Mouse (Mus musculus) midbrain, embryonic 13.5 days (tissue): ENCODE measurements at regions not wholly inside any gene's neighbourhood (a gene's known extent, or its start where the extent isn't known, plus 50 kb on each side); places are given as distances from the start of the nearest gene placed in this dataset.

Experiments
- ATAC-seq: fragments of 200-750 bp; cut with Nextera tagmentation; 2 replicates; pipeline ENCODE4 v1.8.0; 2017; ENCODE audit warnings: mild to moderate bottlenecking, moderate TSS enrichment, moderate library complexity
- H3K27ac ChIP-seq: fragments of 300-500 bp; sonication (generic); 2 replicates; pipeline ENCODE4 v1.5.1; 2015; ENCODE audit warnings: inconsistent platforms, mild to moderate bottlenecking, moderate library complexity
- H3K27me3 ChIP-seq: fragments of 300-500 bp; sonication (generic); 2 replicates; pipeline ENCODE4 v1.6.1; 2015; ENCODE audit warnings: mild to moderate bottlenecking, inconsistent platforms
- H3K36me3 ChIP-seq: fragments of 300-500 bp; sonication (generic); 2 replicates; pipeline ENCODE4 v1.6.1; 2015; ENCODE audit warnings: mild to moderate bottlenecking, inconsistent platforms
- H3K4me1 ChIP-seq: fragments of 300-500 bp; sonication (generic); replicated peaks from 2 replicates; pipeline ENCODE4 v1.6.1; 2015; ENCODE audit warnings: inconsistent platforms
- H3K4me2 ChIP-seq: fragments of 300-500 bp; sonication (generic); replicated peaks from 2 replicates; pipeline ENCODE4 v1.6.1; 2015; ENCODE audit warnings: moderate library complexity, mild to moderate bottlenecking, inconsistent platforms
- H3K4me3 ChIP-seq: fragments of 300-500 bp; sonication (generic); replicated peaks from 2 replicates; pipeline ENCODE4 v1.5.1; 2015; ENCODE audit warnings: mild to moderate bottlenecking, inconsistent platforms
- H3K9ac ChIP-seq: fragments of 300-500 bp; sonication (generic); replicated peaks from 2 replicates; pipeline ENCODE4 v1.6.1; 2015; ENCODE audit warnings: mild to moderate bottlenecking, inconsistent platforms
- H3K9me3 ChIP-seq: fragments of 300-500 bp; sonication (generic); 2 replicates; pipeline ENCODE4 v1.6.1; 2016; ENCODE audit warnings: mild to moderate bottlenecking, inconsistent platforms
- WGBS: fragments of 180-500 bp; shearing (Covaris S2); methylation state at CpG from one replicate; pipeline ENCODE4 v1.1.7; 2015; 5-methylcytosine and 5-hydroxymethylcytosine counted together

GRCm38 (mm10) chrX:85329474-85330225 is 80.2 kb downstream of the Fthl17a start:
- 79% methylated on average over 6 of the region's 6 CpGs for WGBS
- Histone ChIP-seq H3K27ac (no peak overlapping the region), H3K4me3 (no peak overlapping the region), H3K9ac (no peak overlapping the region), H3K27me3 (no peaks in the 10 kb centered on the region), H3K4me2 (no peak overlapping the region), H3K9me3 (0 out of 2 replicates have a peak, but pooled peaks cover 2% of the 10 kb centered on the region), H3K36me3 (no peaks in the 10 kb centered on the region), H3K4me1 (no peaks in the 10 kb centered on the region)
- no peak for ATAC-seq

DNA sequence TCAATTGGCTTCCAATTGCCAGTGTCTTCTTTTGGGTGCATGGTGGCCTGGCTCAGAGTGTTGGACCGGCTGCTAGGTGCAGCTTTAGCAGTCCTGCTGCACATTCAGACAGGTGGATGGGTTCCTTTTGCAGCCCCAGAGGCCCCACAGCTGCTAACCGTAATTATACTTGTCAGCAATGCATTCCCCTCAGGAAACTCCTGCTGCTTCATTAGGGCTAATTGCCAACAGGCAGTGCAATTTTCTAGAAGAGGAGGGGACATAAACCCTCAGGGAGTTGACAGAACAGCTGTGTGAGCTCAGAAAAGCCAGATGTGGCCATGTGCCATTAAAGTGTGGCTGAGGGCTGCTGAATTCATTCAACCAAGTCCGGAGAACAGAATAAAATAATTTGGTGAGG is 94.0 kb downstream of the Fthl17a start:
- H3K36me3 ChIP-seq: no peaks in the 10 kb centered on the region

GRCm38 (mm10) chrX:85375296-85375695 is 125.8 kb downstream of the Fthl17a start:
- ATAC-seq: no peak
- Histone ChIP-seq H3K27me3 (no peaks in the 10 kb centered on the region), H3K4me2 (no peak overlapping the region), H3K9ac (no peak overlapping the region), H3K27ac (no peak overlapping the region), H3K9me3 (no peaks in the 10 kb centered on the region), H3K36me3 (no peaks in the 10 kb centered on the region), H3K4me1 (no peaks in the 10 kb centered on the region), H3K4me3 (no peak overlapping the region)
- WGBS: 65% methylated on average over 3 of the region's 3 CpGs

More for the DNA sequence above, 94.0 kb downstream of the Fthl17a start:
- H3K27me3 ChIP-seq: no peaks in the 10 kb centered on the region
- no peak overlapping the region for H3K27ac ChIP-seq
- no peak overlapping the region for H3K4me2 ChIP-seq
- no peak overlapping the region for H3K4me3 ChIP-seq
- H3K9ac ChIP-seq: no peak overlapping the region
- no peaks in the 10 kb centered on the region for H3K9me3 ChIP-seq
- 46% methylated on average over 3 of the region's 3 CpGs for WGBS
- ATAC-seq: 0 out of 2 replicates have a peak, but pooled peaks have one; percentile 43
- no peaks in the 10 kb centered on the region for H3K4me1 ChIP-seq

DNA sequence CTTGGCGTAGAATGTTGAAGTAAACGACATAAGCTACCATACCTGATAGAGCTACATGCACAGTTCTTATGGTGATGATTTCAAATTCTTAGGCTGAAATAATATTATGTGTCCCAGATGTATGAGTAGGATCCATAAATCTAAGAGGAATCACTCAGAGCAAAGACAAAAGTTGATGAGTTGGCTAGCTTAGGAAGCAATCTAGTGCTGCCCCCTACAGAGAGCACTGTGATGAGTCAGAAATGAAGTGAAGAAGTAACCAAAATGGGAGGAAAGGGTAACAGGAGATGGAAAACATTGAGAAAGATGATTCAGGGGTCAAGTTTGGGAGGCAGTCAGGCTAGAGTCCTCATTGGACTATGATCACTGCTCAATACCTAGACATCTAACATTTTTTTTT is 135.0 kb downstream of the Fthl17a start:
- Histone ChIP-seq H3K27ac (no peak overlapping the region), H3K4me3 (no peak overlapping the region), H3K9ac (no peak overlapping the region), H3K27me3 (no peaks in the 10 kb centered on the region), H3K4me2 (no peak overlapping the region), H3K9me3 (no peaks in the 10 kb centered on the region), H3K36me3 (no peaks in the 10 kb centered on the region), H3K4me1 (no peaks in the 10 kb centered on the region)
- no peak for ATAC-seq
- 93% methylated on average over 2 of the region's 2 CpGs for WGBS
